ENCODE assay signal across 19 mouse cellular contexts in genomic region chr10:62851578-62851977, GRCm38 (mm10). TPM values are rescaled to one million over a fixed set of nuclear protein-coding genes. Genes with fewer than 3 reads are reported as not detected.
DNase-seq lines count a peak whose midpoint lies in the region; ATAC-seq and TF ChIP-seq lines count a peak whose summit lies in the region.
"Had no signal": no experiment of that assay in that cellular context is flagged by ENCODE, and none has a peak within 500 bp of the region (broad histone marks: within the 10 kb centered on the region; RNA-seq: fewer than 3 reads in every experiment).

No protein-coding gene starts in this region.

- TF ChIP-seq POLR2A in CH12.LX (IDR thresholded peaks at IDR 0.05; ENCODE audit: low read depth, low read length) = no peak

- H3K27ac ChIP-seq in CH12.LX (ENCODE audit: insufficient read depth, low read depth) = no peak overlapping the region
- peak overlapping the region; percentile 68 for H3K27ac ChIP-seq in embryonic facial prominence, embryonic 13.5 days
- H3K27ac ChIP-seq in neural tube, embryonic 15.5 days (replicated peaks) = no peak overlapping the region
- H3K27ac ChIP-seq: hindbrain, embryonic 15.5 days; limb, embryonic 13.5 days; liver, embryonic 15.5 days; neural tube, embryonic 13.5 days had no signal

- no peaks in the 10 kb centered on the region for H3K27me3 ChIP-seq in CH12.LX (replicated peaks)
- no peaks in the 10 kb centered on the region for H3K27me3 ChIP-seq in embryonic facial prominence, embryonic 13.5 days
- H3K27me3 ChIP-seq in neural tube, embryonic 15.5 days (replicated peaks) = no peaks in the 10 kb centered on the region
- H3K27me3 ChIP-seq: hindbrain, embryonic 15.5 days; limb, embryonic 13.5 days; liver, embryonic 15.5 days; neural tube, embryonic 13.5 days had no signal

- no peaks in the 10 kb centered on the region for H3K79me2 ChIP-seq in CH12.LX (replicated peaks; ENCODE audit: control insufficient read depth, extremely low read depth, insufficient read depth, poor library complexity, severe bottlenecking)

- no peak for TF ChIP-seq CTCF in CH12.LX (conservative IDR thresholded peaks at IDR 0.05 in 1 of 2, IDR thresholded peaks at IDR 0.05 in 1 of 2; ENCODE audit: low read depth in 2 of 2, low read length in 2 of 2)

- no peak overlapping the region for H3K4me2 ChIP-seq in CH12.LX (ENCODE audit: insufficient read depth, low read depth, poor library complexity, severe bottlenecking)
- no peak overlapping the region for H3K4me2 ChIP-seq in embryonic facial prominence, embryonic 13.5 days
- H3K4me2 ChIP-seq in neural tube, embryonic 15.5 days = no peak overlapping the region
- H3K4me2 ChIP-seq: hindbrain, embryonic 15.5 days; limb, embryonic 13.5 days; liver, embryonic 15.5 days; neural tube, embryonic 13.5 days had no signal

- H3K4me1 ChIP-seq in CH12.LX (ENCODE audit: control insufficient read depth in 1 of 2, insufficient read depth in 2 of 2) = peaks cover 2 to 13% of the 10 kb centered on the region in 2 experiments; a peak in 3 of 4 replicates
- peaks cover 20% of the 10 kb centered on the region; the same call in 1 of the 2 replicates for H3K4me1 ChIP-seq in embryonic facial prominence, embryonic 13.5 days
- peaks cover 9% of the 10 kb centered on the region for H3K4me1 ChIP-seq in neural tube, embryonic 15.5 days
- H3K4me1 ChIP-seq: hindbrain, embryonic 15.5 days had no signal

- no peak for TF ChIP-seq RAD21 in CH12.LX (IDR thresholded peaks at IDR 0.05; ENCODE audit: low read depth, low read length)

- no peak for TF ChIP-seq EP300 in CH12.LX (IDR thresholded peaks at IDR 0.05; ENCODE audit: low read length)

- dilution Hi-C loops in CH12.LX (cut with MboI; ENCODE audit: extremely low pct_ligation_motif_present, extremely low pct_unique_long_range_greater_than_20kb, low sequenced_read_pairs) = no loop called here

- H3K4me3 ChIP-seq in CH12.LX (replicated peaks in 1 of 3; ENCODE audit: low read depth in 2 of 3, low read length in 2 of 3, poor library complexity in 1 of 3) = no peak overlapping the region
- H3K4me3 ChIP-seq in embryonic facial prominence, embryonic 13.5 days = no peak overlapping the region
- H3K4me3 ChIP-seq in neural tube, embryonic 15.5 days (replicated peaks) = no peak overlapping the region
- H3K4me3 ChIP-seq: hindbrain, embryonic 15.5 days; limb, embryonic 13.5 days; liver, embryonic 15.5 days; neural tube, embryonic 13.5 days had no signal

- no peak for ATAC-seq in embryonic facial prominence, embryonic 13.5 days (ENCODE audit: insufficient number of reproducible peaks, insufficient read depth, low FRiP score, low TSS enrichment, low read depth)
- ATAC-seq in neural tube, embryonic 15.5 days (ENCODE audit: low FRiP score) = no peak
- ATAC-seq: lung, postnatal 0 days had no signal

- no peaks in the 10 kb centered on the region for H3K36me3 ChIP-seq in CH12.LX (replicated peaks in 1 of 2; ENCODE audit: control insufficient read depth in 1 of 2, insufficient read depth in 1 of 2, low read length in 1 of 2)
- H3K36me3 ChIP-seq in embryonic facial prominence, embryonic 13.5 days = no peaks in the 10 kb centered on the region
- H3K36me3 ChIP-seq in neural tube, embryonic 15.5 days = no peaks in the 10 kb centered on the region; the same call in 1 of the 2 replicates
- H3K36me3 ChIP-seq: hindbrain, embryonic 15.5 days; limb, embryonic 13.5 days; liver, embryonic 15.5 days had no signal

- peak; percentile 28 for DNase-seq in right cerebral cortex, adult 18-20 months
- no peak for DNase-seq in right cerebral cortex, postnatal 10 days (ENCODE audit: low spot score in 2 of 2)
- no peak for DNase-seq in CH12.LX (ENCODE audit: extremely low read depth)
- DNase-seq in naive thymus-derived CD4-positive, alpha-beta T cell, adult 2 months (ENCODE audit: low read depth) = peak; percentile 71
- DNase-seq in ovary, postnatal 14 days (ENCODE audit: low spot score) = no peak
- DNase-seq: cerebellum, adult 9-10 months; embryo, embryonic 11 days; gastrocnemius, postnatal 25 days; heart, postnatal 14 days; kidney, adult 11 months; kidney, postnatal 14 days; right cerebral cortex, postnatal 4 days had no signal

- 63% methylated on average over 7 of the region's 7 CpGs for whole genome bisulfite sequencing in embryonic facial prominence, embryonic 13.5 days
- WGBS in neural tube, embryonic 15.5 days = 86% methylated on average over 7 of the region's 7 CpGs

- H3K9ac ChIP-seq in CH12.LX (ENCODE audit: insufficient read depth, low read depth) = no peak overlapping the region
- no peak overlapping the region for H3K9ac ChIP-seq in embryonic facial prominence, embryonic 13.5 days
- no peak overlapping the region for H3K9ac ChIP-seq in neural tube, embryonic 15.5 days (replicated peaks)
- H3K9ac ChIP-seq: hindbrain, embryonic 15.5 days; limb, embryonic 13.5 days; liver, embryonic 15.5 days; neural tube, embryonic 13.5 days had no signal

- in situ Hi-C loops in CH12.LX (cut with MboI; ENCODE audit: low pct_ligation_motif_present, low pct_unique_long_range_greater_than_20kb, low sequenced_read_pairs) = no loop called here

- no peaks in the 10 kb centered on the region for H3K9me3 ChIP-seq in CH12.LX (replicated peaks; ENCODE audit: low read length)
- H3K9me3 ChIP-seq in embryonic facial prominence, embryonic 13.5 days = no peaks in the 10 kb centered on the region
- no peaks in the 10 kb centered on the region for H3K9me3 ChIP-seq in neural tube, embryonic 15.5 days (replicated peaks)
- H3K9me3 ChIP-seq: hindbrain, embryonic 15.5 days; limb, embryonic 13.5 days; liver, embryonic 15.5 days; neural tube, embryonic 13.5 days had no signal

TF ChIP-seq in CH12.LX, 34 proteins besides CTCF, POLR2A, EP300 and RAD21:
- TF ChIP-seq BHLHE40 (IDR thresholded peaks at IDR 0.05; ENCODE audit: low read depth, low read length) = 0 out of 2 replicates have a peak, but pooled peaks have one; percentile 17
- no peak for TF ChIP-seq USF2 (conservative IDR thresholded peaks at IDR 0.05; ENCODE audit: low read depth, low read length)
TF ChIP-seq in CH12.LX: peak in this region for 1.

RNA-seq across cellular contexts. Expression of gene Tet1, which starts 57.2 kb away (rescaled TPM):
- total RNA-seq in CH12.LX (2012; rRNA removed) = 0.50 and 0.55 TPM in 2 replicates
- total RNA-seq in CH12.LX (2014; rRNA removed) = 0.23 and 0.31 TPM in 2 replicates
- 0.34 and 0.60 TPM in 2 replicates for polyA plus RNA-seq in CH12.LX (2012; ENCODE audit: insufficient read length, low read depth)
- 26.6 and 30.4 TPM in 2 replicates for polyA plus RNA-seq in embryonic facial prominence, embryonic 13.5 days (2015; fragmentation: Nextera tagmentation; extraction: Ambion mirVana)
- polyA plus RNA-seq in neural tube, embryonic 15.5 days (2015; fragmentation: Nextera tagmentation; extraction: Ambion mirVana) = 36.8 and 37.8 TPM in 2 replicates

RNA-seq across cellular contexts. Expression of gene Ccar1, which starts 59.5 kb away (rescaled TPM):
- total RNA-seq in CH12.LX (2012; rRNA removed) (41.5 and 57.0 TPM in 2 replicates), CH12.LX (2014; rRNA removed) (43.1 and 48.4 TPM in 2 replicates)
- polyA plus RNA-seq in CH12.LX (2012; ENCODE audit: insufficient read length, low read depth) = 125 and 134 TPM in 2 replicates
- polyA plus RNA-seq in embryonic facial prominence, embryonic 13.5 days (2015; fragmentation: Nextera tagmentation; extraction: Ambion mirVana) = 130 and 147 TPM in 2 replicates
- polyA plus RNA-seq in neural tube, embryonic 15.5 days (2015; fragmentation: Nextera tagmentation; extraction: Ambion mirVana) = 87.7 and 102 TPM in 2 replicates

Comparison
In these comparisons a context has a peak if more than half of its experiments do, and no peak if none do; other contexts are left out.
1. DNase-seq: peak in right cerebral cortex, adult 18-20 months (single experiment) and naive thymus-derived CD4-positive, alpha-beta T cell, adult 2 months (single experiment); none in right cerebral cortex, postnatal 10 days (0 of 2), CH12.LX (single experiment) and ovary, postnatal 14 days (single experiment).
2. RNA of gene Tet1, which starts 57.2 kb away (polyA plus RNA-seq): 36.8 to 37.8 TPM in neural tube, embryonic 15.5 days and 26.6 to 30.4 TPM in embryonic facial prominence, embryonic 13.5 days; 0.34 to 0.60 TPM in CH12.LX; every median in the first group is over 10 times any median in the second.